In the genomic region with DNA sequence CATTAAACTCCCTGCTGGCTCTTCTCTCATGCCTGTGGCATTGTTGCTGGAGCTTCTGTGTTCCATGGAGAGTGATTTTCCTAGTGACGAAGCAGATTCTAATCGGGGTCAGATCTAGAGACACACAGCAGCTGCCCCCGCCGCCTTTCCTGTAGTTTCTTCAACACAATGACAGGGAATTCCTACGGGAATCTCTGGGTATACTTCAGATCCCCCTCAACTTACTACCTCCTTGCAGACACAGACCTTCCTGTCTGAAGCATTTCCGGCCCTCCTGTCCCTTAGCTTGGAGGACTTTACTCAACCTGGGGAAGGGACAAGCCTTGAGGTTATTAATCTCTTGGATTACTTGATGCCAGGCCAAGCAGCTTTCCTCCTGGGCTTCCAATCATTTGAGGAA, we compare ENCODE assay signal across 8 mouse cellular contexts.
A peak's percentile ranks its signal among the peaks of the same experiment; 100 is the strongest.
DNase-seq lines count a peak whose midpoint lies in the region; ATAC-seq and TF ChIP-seq lines count a peak whose summit lies in the region.
"Had no signal": no experiment of that assay in that cellular context is flagged by ENCODE, and none has a peak within 500 bp of the region (broad histone marks: within the 10 kb centered on the region; RNA-seq: fewer than 3 reads in every experiment).

No protein-coding gene starts in this region.

- H3K27ac ChIP-seq in heart, postnatal 0 days (ENCODE audit: low read depth) = peak overlapping the region; percentile 61; the same call in 1 of the 2 replicates

- DNase-seq in lung, adult 18-20 months = peak; percentile 37 to 54
- DNase-seq in lung, postnatal 14 days = no peak
- DNase-seq in heart, postnatal 0 days (ENCODE audit: low spot score) = peak; percentile 41
- peak; percentile 74 for DNase-seq in kidney, postnatal 14 days
- peak; percentile 55 for DNase-seq in yolk sac, embryonic 10.5 days (ENCODE audit: low spot score)
- DNase-seq in frontal cortex, adult 2 months (ENCODE audit: extremely low spot score in 1 of 2, low spot score in 1 of 2) = no peak
- DNase-seq: cerebellum, adult 2 months had no signal

- H3K27me3 ChIP-seq in heart, postnatal 0 days (ENCODE audit: control insufficient read depth, insufficient read depth, low read length) = no peaks in the 10 kb centered on the region

- no peak overlapping the region for H3K4me3 ChIP-seq in heart, postnatal 0 days (ENCODE audit: low read depth, low read length)

- ATAC-seq in heart, postnatal 0 days (ENCODE audit: insufficient read depth, low read depth) = peak; percentile 49
- no peak for ATAC-seq in erythroid progenitor cell, adult 5-6 weeks (replicated peaks; ENCODE audit: low FRiP score, poor library complexity, severe bottlenecking)

- WGBS in heart, postnatal 0 days = 72% methylated on average over 6 of the region's 6 CpGs

- H3K36me3 ChIP-seq in heart, postnatal 0 days (replicated peaks; ENCODE audit: control insufficient read depth, insufficient read depth, low read length) = no peaks in the 10 kb centered on the region

- no peak overlapping the region for H3K4me2 ChIP-seq in heart, postnatal 0 days (ENCODE audit: low read depth, low read length)

- H3K4me1 ChIP-seq in heart, postnatal 0 days (ENCODE audit: control insufficient read depth, insufficient read depth) = peaks cover 13% of the 10 kb centered on the region

- H3K9ac ChIP-seq in heart, postnatal 0 days (replicated peaks; ENCODE audit: low read depth, low read length) = no peak overlapping the region

- TF ChIP-seq EP300 in heart, postnatal 0 days (IDR thresholded peaks at IDR 0.05; ENCODE audit: low read depth) = peak; percentile 72

- no peaks in the 10 kb centered on the region for H3K9me3 ChIP-seq in heart, postnatal 0 days (replicated peaks; ENCODE audit: control insufficient read depth, low read length)

- no peak for TF ChIP-seq CTCF in heart, postnatal 0 days (IDR thresholded peaks at IDR 0.05; ENCODE audit: low read depth)

Comparison
In these comparisons a context has a peak if more than half of its experiments do, and no peak if none do; other contexts are left out.
1. DNase-seq: peak in lung, adult 18-20 months (2 of 2), heart, postnatal 0 days (single experiment), kidney, postnatal 14 days (single experiment) and yolk sac, embryonic 10.5 days (single experiment); none in lung, postnatal 14 days (single experiment) and frontal cortex, adult 2 months (0 of 2).